Mouse (Mus musculus) CH12.LX (cell line): ENCODE results near the gene Spred2.

Experiments used
- CTCF ChIP-seq, 2 experiments: IDR thresholded peaks in 1 of 2; conservative IDR thresholded peaks in 1 of 2; 2 replicates each; pipeline ENCODE4 v1.5.1; 2011 to 2012; ENCODE audit warnings: low read depth in 2 of 2, low read length in 2 of 2, improper control_type of control experiment in 1 of 2, inconsistent platforms in 1 of 2, mild to moderate bottlenecking in 1 of 2, moderate library complexity in 1 of 2
- MAFK ChIP-seq: IDR thresholded peaks from 2 replicates; pipeline ENCODE4 v1.6.1; 2011; ENCODE audit warnings: low read length, improper control_type of control experiment; ENCODE audit not compliant: insufficient replicate concordance
- POLR2A ChIP-seq: IDR thresholded peaks from 2 replicates; pipeline ENCODE4 v1.6.1; 2011; ENCODE audit warnings: low read depth, mild to moderate bottlenecking, improper control_type of control experiment, low read length

GRCm38 (mm10) chr11:20053951-20054350 lies 129.8 kb downstream of the Spred2 start:
- TF ChIP-seq CTCF (conservative IDR thresholded peaks at IDR 0.05 in 1 of 2, IDR thresholded peaks at IDR 0.05 in 1 of 2; ENCODE audit: low read depth in 2 of 2, low read length in 2 of 2), result no peak
- TF ChIP-seq MAFK, result no peak
- no peak for TF ChIP-seq POLR2A
